Mouse (Mus musculus) bone marrow, adult 2 months (tissue): Measurements from ENCODE around the gene Grin2c.

Experiments
- CTCF ChIP-seq: fragments of 200-500 bp; IDR thresholded peaks from 2 replicates; pipeline ENCODE4 v1.5.1; 2011; ENCODE audit warnings: low read length, control low read depth; ENCODE audit not compliant: control insufficient read depth, insufficient read depth
- POLR2A ChIP-seq: fragments of 200-500 bp; IDR thresholded peaks from 2 replicates; pipeline ENCODE4 v1.6.1; 2011; ENCODE audit warnings: low read depth, mild to moderate bottlenecking, control low read depth, low read length, borderline replicate concordance; ENCODE audit not compliant: control insufficient read depth

- no peak for TF ChIP-seq CTCF
- TF ChIP-seq POLR2A, result no peak
Measured at GRCm38 (mm10) chr11:115271481-115271880, 4.4 kb upstream of the Grin2c start.
